Mouse (Mus musculus): ENCODE measurements around the gene Ly6g5c.

- no peak for TF ChIP-seq CTCF (IDR thresholded peaks at IDR 0.05; ENCODE audit: low read depth)
- TF ChIP-seq EP300 (optimal IDR thresholded peaks at IDR 0.05) = no peak
Measured at GRCm38 (mm10) chr17:35120745-35121142, 12.7 kb downstream of the Ly6g5c start.

Data from stomach, postnatal 0 days (tissue).